Mouse (Mus musculus): Measurements from ENCODE around the gene Babam2.

- TF ChIP-seq TAL1 (IDR thresholded peaks at IDR 0.05; ENCODE audit: low read length), result no peak
- TF ChIP-seq GATA1 (IDR thresholded peaks at IDR 0.05; ENCODE audit: low read length), result no peak
Measured at GRCm38 (mm10) chr5:31655688-31656190, 41.7 kb upstream of the Babam2 start.

Data from erythroblast, embryonic 14.5 days (primary cell).